Mouse (Mus musculus): Measurements from ENCODE around the gene Zik1. TPM values are rescaled to one million over a fixed set of nuclear protein-coding genes. Genes with fewer than 3 reads are reported as not detected.

The Zik1 gene
- 1 to 10 TPM; 1.1 to 1.4 (median 1.2) TPM for total RNA-seq (2022)

DNA sequence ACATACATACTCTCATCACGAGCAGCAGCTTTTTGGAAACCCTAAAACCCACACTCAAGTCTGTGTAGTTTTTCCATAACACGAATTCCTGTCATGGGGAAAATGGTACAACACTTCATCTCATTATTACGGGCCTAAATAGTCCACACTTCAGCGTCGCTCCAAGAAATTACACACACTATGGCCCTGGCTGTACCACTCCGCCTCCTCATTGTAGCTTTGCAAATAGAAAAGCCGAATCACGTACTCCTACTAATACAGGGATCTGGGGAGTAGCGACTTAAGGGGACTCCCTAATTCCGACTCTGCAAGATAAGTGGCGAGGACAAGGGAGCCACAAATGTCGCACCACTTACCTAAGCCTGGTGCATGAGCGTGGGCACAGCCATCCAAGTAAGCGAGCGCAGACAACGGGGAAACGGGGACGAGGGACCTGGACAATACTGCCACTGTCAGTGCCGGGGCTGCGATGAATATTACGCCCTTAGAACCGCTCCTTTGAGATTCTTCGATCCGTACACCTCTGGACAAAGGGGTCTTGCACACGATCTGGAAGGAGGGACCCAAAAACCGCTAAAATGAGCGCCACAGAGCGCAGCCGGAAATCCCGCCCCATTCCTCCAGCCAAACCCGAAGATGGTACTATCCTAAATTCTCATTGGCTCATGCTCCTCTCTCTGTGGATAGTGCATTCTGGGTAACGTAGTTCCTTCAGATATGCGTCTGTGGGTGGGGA, at the start of gene Zik1:
TSS of gene Zik1 (minus strand) at position 609 of the 736 bp plus-strand sequence.
- DNase-seq (ENCODE audit: low spot score in 2 of 2), result peak in 1 of 2 experiments; percentile 14

DNA sequence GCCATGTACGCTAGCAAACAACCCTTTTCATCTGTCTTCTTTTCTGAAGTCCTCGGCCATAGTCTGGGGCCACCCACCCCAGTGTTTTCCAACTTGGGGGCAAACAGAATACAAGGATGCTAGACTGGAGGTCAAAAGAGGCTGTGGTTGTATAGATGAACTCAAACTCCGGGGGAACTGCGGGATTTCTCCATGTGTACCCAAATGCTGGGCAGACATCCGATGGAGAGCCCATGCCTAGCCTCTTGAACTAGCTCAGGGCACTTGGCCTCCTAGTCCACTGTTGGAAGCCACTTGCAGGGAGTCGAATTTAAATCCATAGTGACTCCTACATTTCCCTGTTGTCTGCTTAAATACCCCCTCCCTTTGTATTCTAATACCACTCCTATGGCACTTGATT, 384 bp upstream of the Zik1 start:
- no peak for DNase-seq (ENCODE audit: low spot score in 2 of 2)

DNA sequence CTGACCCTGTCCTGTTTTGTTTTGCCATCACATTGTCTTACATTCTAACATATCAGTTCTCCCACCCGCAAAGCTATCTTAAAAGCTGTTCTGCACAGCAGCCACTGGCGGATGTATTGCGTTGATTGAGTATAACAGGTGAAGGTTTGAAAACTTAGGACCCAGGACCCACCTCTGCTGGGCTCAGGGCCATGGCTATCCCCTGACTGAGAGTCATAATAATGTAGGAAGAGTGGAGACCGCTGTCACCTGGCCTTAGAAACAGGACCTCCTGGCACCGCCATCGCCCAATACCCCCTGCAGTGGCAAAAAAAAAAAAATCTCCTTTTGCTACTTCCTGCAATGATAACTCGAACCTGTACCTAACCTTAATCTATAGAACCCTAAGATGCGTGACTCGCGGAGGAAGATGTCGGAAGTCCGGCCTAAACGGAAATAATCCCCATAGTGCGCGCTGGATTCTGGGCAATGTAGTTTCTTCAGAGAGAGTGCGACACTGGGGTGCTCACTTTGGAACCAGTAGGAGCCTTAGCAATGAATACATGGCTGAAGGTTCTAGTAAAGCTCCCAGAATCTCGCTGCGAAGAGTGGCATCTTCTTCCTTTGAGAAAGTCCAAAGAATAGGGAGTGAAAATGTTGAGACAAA, 14.5 kb downstream of the Zik1 start:
- no peak for DNase-seq (ENCODE audit: low spot score in 2 of 2)

DNA sequence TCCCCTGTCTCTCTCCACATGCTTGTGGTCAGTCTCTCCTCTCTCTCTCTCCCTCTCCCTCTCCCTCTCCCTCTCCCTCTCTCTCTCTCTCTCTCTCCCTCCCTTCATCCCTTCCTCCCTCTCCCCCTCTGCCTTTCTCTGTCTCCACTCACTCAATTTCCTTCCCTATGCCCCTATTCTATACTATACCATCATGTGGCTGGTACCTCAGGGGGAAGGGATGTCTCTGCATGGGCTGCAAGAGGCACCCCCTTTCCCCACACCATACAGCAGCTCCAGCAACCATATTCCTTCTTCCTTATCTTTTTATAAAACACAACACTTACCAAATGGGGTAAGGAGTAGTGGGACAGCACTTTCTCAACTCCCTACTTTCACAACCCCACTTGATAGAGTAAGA, 15.4 kb downstream of the Zik1 start:
- no peak for DNase-seq (ENCODE audit: low spot score in 2 of 2)

- DNase-seq (ENCODE audit: low spot score in 2 of 2), result no peak
Measured at GRCm38 (mm10) chr7:10458166-10458565, 37.0 kb downstream of the Zik1 start.

DNA sequence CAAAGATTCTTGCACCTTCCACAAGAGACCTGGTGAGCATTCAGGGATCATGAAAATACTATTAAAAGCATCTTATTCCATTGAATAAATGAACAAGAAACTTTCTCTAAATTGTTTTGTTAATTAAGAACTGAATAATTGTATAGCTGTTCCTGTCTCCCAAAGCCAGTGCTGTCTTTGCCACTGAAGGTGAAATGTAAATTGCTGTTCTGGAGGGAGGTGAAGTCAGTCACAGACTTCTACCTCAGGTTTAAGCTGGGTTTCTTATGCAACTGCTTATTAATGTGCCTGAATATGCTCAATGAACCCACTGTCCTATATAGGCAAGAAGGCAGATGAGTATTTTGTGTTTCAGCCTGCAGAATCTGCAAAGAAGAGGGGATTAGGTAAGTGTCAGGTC, 52.2 kb downstream of the Zik1 start, which contains the start of gene Vmn1r67:
TSS of gene Vmn1r67 (plus strand) at position 301 of the 400 bp plus-strand sequence.
- DNase-seq (ENCODE audit: low spot score in 2 of 2), result no peak

Other genes starting within 250 kb of the Zik1 start
- not detected for gene Vmn1r66, start 217.4 kb downstream of the Zik1 start, total RNA-seq (2022)
- not detected for gene Vmn1r67, start 52.1 kb downstream of the Zik1 start, total RNA-seq (2022)
- gene Vmn1r68, start 63.1 kb upstream of the Zik1 start, total RNA-seq (2022), result not detected
- not detected for gene Vmn1r69, start 118.3 kb upstream of the Zik1 start, total RNA-seq (2022)
- not detected for gene Vmn1r70, start 136.1 kb upstream of the Zik1 start, total RNA-seq (2022)
- gene Nlrp4b, start 192.4 kb upstream of the Zik1 start, total RNA-seq (2022), result not detected

All from gastrocnemius, adult 8-10 months (tissue).